Mouse (Mus musculus): ENCODE results near the gene Spryd7. TPM values are rescaled to one million over a fixed set of nuclear protein-coding genes. Genes with fewer than 3 reads are reported as not detected.
"Not testable (repeated sequence)": the region's sequence is repeated elsewhere in the genome, so short reads cannot be mapped to it uniquely, and the experiment has no call there.

The Spryd7 gene
- polyA plus RNA-seq, 1 experiment from 2014 or later, result 64.9 TPM

DNA sequence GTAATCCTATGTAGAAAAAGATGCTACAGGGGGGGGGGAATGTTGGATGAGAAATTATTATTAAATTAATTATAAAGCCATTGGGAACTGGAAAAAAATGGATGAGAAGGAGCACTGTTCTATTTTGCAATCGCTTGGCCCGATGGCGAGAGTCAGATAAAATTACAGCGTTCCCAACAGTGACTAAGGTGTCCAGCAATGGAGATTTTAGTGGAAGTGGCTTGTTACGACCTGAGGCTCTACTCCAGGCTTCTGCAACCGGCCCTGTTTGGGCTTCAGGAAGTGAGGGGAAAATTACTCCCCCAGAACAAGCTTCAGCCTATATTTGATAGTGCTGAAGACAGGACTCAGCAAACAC is 776 bp downstream of the Spryd7 start:
- no peak for ATAC-seq
- peak overlapping the region; percentile 89 for H3K9ac ChIP-seq (ENCODE audit: low read depth, low read length)
- peak overlapping the region; percentile 93 for H3K27ac ChIP-seq (ENCODE audit: low read length)
- no peaks in the 10 kb centered on the region for H3K9me3 ChIP-seq (replicated peaks; ENCODE audit: control insufficient read depth, low read length, poor library complexity, severe bottlenecking)
- peak overlapping the region; percentile 72 for H3K4me2 ChIP-seq (ENCODE audit: low read length)
- H3K4me1 ChIP-seq (ENCODE audit: control insufficient read depth, insufficient read depth, low read length), result peaks cover 9% of the 10 kb centered on the region
- H3K27me3 ChIP-seq (ENCODE audit: control insufficient read depth, insufficient read depth, low read depth, low read length), result no peaks in the 10 kb centered on the region
- WGBS, result 7% methylated on average over 6 of the region's 6 CpGs
- H3K36me3 ChIP-seq (ENCODE audit: control insufficient read depth, insufficient read depth, low read length), result no peaks in the 10 kb centered on the region
- H3K4me3 ChIP-seq (ENCODE audit: low read depth, low read length), result peak overlapping the region; percentile 75

DNA sequence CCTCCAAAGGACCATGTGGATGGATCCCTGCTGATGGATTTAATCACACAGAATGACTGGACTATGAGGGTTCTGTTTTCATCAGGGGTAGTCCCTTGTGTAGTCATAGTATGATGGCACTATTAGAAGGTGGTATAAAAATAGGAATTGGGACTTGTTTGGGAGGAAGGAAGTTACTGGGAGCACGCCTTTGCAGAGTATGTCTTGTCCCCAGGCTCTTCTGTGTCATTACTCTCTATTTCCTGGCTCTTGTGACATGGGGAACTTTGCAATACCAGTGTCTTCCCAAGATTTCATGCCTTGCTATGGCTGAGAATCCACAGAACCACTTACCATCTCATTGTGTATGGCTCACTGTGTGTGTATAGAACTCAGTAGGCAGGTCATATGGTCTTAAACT is 8.1 kb downstream of the Spryd7 start:
- 91% methylated on average over 1 of the region's 1 CpGs for WGBS
- Histone ChIP-seq H3K4me1 (ENCODE audit: control insufficient read depth, insufficient read depth, low read length) (no peaks in the 10 kb centered on the region), H3K9me3 (replicated peaks; ENCODE audit: control insufficient read depth, low read length, poor library complexity, severe bottlenecking) (no peaks in the 10 kb centered on the region), H3K4me3 (ENCODE audit: low read depth, low read length) (no peak overlapping the region), H3K4me2 (ENCODE audit: low read length) (no peak overlapping the region), H3K27ac (ENCODE audit: low read length) (no peak overlapping the region), H3K36me3 (ENCODE audit: control insufficient read depth, insufficient read depth, low read length) (peaks cover 3% of the 10 kb centered on the region; the same call in 1 of the 2 replicates), H3K27me3 (ENCODE audit: control insufficient read depth, insufficient read depth, low read depth, low read length) (no peaks in the 10 kb centered on the region), H3K9ac (ENCODE audit: low read depth, low read length) (no peak overlapping the region)
- no peak for ATAC-seq

DNA sequence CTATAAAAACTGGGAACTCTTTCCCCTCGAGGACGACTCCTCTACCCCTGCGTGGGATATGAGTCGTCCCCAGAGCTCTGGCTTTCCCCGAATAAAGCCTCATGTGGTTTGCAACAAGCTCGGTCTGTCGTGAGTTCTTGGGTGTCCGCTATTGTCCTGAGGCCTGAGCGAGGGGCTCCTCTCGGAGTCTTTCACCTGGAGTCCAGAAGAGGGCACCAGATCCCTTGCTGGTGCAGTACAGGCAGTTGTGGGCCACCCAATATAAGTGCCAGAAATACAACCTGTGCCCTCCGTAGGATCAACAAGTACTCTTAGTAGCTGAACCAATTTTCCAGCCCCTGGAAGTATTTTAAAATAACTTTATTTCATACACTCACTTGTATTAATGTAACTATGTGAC is 18.9 kb downstream of the Spryd7 start:
- WGBS, result 86% methylated on average over 9 of the region's 11 CpGs
- H3K4me3 ChIP-seq (ENCODE audit: low read depth, low read length); H3K27ac ChIP-seq (ENCODE audit: low read length); H3K27me3 ChIP-seq (ENCODE audit: control insufficient read depth, insufficient read depth, low read depth, low read length); ATAC-seq; H3K9ac ChIP-seq (ENCODE audit: low read depth, low read length); H3K9me3 ChIP-seq (replicated peaks; ENCODE audit: control insufficient read depth, low read length, poor library complexity, severe bottlenecking); H3K4me1 ChIP-seq (ENCODE audit: control insufficient read depth, insufficient read depth, low read length); H3K4me2 ChIP-seq (ENCODE audit: low read length); H3K36me3 ChIP-seq (ENCODE audit: control insufficient read depth, insufficient read depth, low read length): not testable (repeated sequence)

DNA sequence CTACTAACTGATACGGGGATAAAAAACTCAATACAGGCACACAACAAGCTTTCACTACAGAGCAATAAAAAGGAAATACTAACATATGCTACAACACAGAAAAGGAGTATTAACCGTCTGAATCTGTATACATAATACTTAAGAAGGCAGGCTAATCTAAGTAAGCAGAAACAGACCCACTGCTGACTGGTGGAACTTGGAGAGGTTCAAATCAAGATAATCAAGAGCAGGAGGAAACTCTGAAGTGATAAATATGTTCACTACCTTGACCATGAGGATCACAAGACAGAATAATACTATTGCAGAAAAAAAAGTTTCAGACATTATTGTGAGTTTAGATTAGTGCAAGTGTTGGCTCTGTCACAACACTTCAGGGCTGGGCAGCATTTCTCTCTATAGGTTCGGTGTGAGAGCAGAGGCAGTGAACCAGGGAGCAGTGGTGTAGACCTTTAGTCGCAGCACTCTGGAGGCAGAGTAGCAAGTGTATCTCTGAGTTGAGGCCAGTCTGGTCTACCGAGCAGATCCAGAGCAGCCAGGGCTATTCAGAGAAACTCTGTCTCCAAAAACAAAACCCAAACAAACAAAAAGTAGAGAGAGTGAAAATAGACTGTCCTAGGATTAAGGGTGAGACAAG is 19.9 kb downstream of the Spryd7 start:
- Histone ChIP-seq H3K9me3 (replicated peaks; ENCODE audit: control insufficient read depth, low read length, poor library complexity, severe bottlenecking) (no peaks in the 10 kb centered on the region), H3K9ac (ENCODE audit: low read depth, low read length) (no peak overlapping the region), H3K4me1 (ENCODE audit: control insufficient read depth, insufficient read depth, low read length) (no peaks in the 10 kb centered on the region), H3K36me3 (ENCODE audit: control insufficient read depth, insufficient read depth, low read length) (peaks cover 9% of the 10 kb centered on the region), H3K4me3 (ENCODE audit: low read depth, low read length) (no peak overlapping the region), H3K4me2 (ENCODE audit: low read length) (no peak overlapping the region), H3K27ac (ENCODE audit: low read length) (no peak overlapping the region), H3K27me3 (ENCODE audit: control insufficient read depth, insufficient read depth, low read depth, low read length) (no peaks in the 10 kb centered on the region)
- no peak for ATAC-seq
- 94% methylated on average over 5 of the region's 5 CpGs for WGBS

DNA sequence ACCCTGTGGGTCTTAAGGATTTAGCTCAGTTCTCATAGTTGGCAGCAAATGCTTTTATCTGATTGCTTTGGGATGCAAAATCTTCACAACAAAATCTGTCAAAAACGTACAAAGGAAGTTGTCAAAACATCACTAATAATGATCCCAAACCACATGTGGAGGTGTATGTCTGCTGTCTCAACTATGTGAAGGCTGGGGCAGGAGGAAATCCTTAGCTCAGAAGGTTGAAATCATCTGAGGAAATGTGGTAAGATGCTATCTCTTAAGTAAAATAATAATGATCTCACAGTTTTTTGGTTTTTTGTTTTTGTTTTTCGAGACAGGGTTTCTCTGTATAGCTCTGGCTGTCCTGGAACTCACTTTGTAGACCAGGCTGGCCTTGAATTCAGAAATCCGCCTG is 20.9 kb downstream of the Spryd7 start:
- WGBS, result 89% methylated on average over 3 of the region's 3 CpGs

DNA sequence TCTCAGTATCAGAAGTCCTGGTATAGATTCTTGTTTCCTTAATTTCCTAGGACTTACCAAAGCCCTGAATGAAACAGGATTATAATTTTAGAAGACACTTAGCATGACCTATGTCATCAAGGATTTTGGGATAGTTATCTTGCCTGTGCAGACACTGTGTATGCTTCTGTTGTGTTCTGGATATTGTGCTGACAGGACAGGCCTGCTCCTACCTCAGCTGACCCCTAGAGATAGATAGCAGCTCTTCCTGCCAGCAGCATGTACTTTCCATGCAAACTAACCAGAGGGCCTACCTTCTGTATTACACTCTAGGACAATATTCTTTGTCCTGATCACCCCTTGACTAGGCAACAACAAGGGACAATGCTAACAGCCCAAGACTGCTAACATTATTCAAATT is 25.7 kb downstream of the Spryd7 start:
- Histone ChIP-seq H3K27me3 (ENCODE audit: control insufficient read depth, insufficient read depth, low read depth, low read length) (no peaks in the 10 kb centered on the region), H3K4me2 (ENCODE audit: low read length) (no peak overlapping the region), H3K4me3 (ENCODE audit: low read depth, low read length) (no peak overlapping the region), H3K27ac (ENCODE audit: low read length) (no peak overlapping the region), H3K9me3 (replicated peaks; ENCODE audit: control insufficient read depth, low read length, poor library complexity, severe bottlenecking) (no peaks in the 10 kb centered on the region), H3K36me3 (ENCODE audit: control insufficient read depth, insufficient read depth, low read length) (peaks cover 9% of the 10 kb centered on the region), H3K9ac (ENCODE audit: low read depth, low read length) (no peak overlapping the region), H3K4me1 (ENCODE audit: control insufficient read depth, insufficient read depth, low read length) (no peaks in the 10 kb centered on the region)
- ATAC-seq, result no peak

More for the DNA sequence above, 20.9 kb downstream of the Spryd7 start:
- Histone ChIP-seq H3K9me3 (replicated peaks; ENCODE audit: control insufficient read depth, low read length, poor library complexity, severe bottlenecking) (no peaks in the 10 kb centered on the region), H3K4me1 (ENCODE audit: control insufficient read depth, insufficient read depth, low read length) (no peaks in the 10 kb centered on the region), H3K27me3 (ENCODE audit: control insufficient read depth, insufficient read depth, low read depth, low read length) (no peaks in the 10 kb centered on the region), H3K4me2 (ENCODE audit: low read length) (no peak overlapping the region), H3K9ac (ENCODE audit: low read depth, low read length) (no peak overlapping the region), H3K4me3 (ENCODE audit: low read depth, low read length) (no peak overlapping the region), H3K36me3 (ENCODE audit: control insufficient read depth, insufficient read depth, low read length) (peaks cover 9% of the 10 kb centered on the region), H3K27ac (ENCODE audit: low read length) (no peak overlapping the region)
- ATAC-seq, result no peak

DNA sequence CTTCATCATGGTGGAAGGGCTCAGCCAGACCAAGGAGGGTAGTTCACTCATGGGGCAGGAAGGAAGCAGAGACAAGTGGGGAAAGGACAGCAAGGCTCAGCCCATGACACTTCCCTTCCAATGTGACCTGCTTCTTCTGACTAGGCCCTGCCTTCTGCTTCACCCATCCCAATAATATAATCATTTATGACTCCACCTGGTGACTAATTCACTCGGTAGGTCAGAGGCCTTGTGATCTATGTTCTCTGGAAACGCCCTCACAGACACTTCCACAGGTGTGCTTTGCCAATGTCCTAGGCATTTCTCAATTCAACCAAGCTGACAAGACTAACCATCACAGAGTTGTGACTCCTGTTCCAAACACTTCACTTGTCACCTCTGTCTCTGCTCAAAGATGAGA is 26.3 kb downstream of the Spryd7 start:
- ATAC-seq, result no peak
- no peaks in the 10 kb centered on the region for H3K4me1 ChIP-seq (ENCODE audit: control insufficient read depth, insufficient read depth, low read length)
- H3K36me3 ChIP-seq (ENCODE audit: control insufficient read depth, insufficient read depth, low read length), result peaks cover 8% of the 10 kb centered on the region
- no peaks in the 10 kb centered on the region for H3K9me3 ChIP-seq (replicated peaks; ENCODE audit: control insufficient read depth, low read length, poor library complexity, severe bottlenecking)
- no peak overlapping the region for H3K9ac ChIP-seq (ENCODE audit: low read depth, low read length)
- no peak overlapping the region for H3K4me2 ChIP-seq (ENCODE audit: low read length)
- H3K27ac ChIP-seq (ENCODE audit: low read length), result no peak overlapping the region
- no peaks in the 10 kb centered on the region for H3K27me3 ChIP-seq (ENCODE audit: control insufficient read depth, insufficient read depth, low read depth, low read length)
- 98% methylated on average over 2 of the region's 2 CpGs for WGBS
- H3K4me3 ChIP-seq (ENCODE audit: low read depth, low read length), result no peak overlapping the region

DNA sequence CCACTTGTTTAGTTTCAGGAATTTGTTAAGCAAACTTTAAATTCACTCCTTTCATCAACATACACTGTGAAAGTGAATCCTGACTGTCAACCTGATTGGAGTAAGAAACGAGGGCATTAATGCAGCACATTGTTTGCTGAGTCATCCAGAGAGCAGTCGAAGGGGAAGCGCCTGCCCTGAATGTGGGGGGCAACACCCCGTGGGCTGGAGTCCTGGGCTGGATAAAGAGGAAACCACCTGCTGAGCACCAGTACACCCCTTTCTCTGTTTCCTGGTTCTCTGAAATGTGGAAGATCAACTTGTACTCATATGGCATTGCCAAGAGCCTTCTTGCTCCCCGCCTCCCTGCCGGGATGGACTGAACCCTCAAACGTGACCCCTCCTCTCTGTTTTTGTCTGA is 27.2 kb downstream of the Spryd7 start:
- H3K4me3 ChIP-seq (ENCODE audit: low read depth, low read length), result no peak overlapping the region
- no peaks in the 10 kb centered on the region for H3K9me3 ChIP-seq (replicated peaks; ENCODE audit: control insufficient read depth, low read length, poor library complexity, severe bottlenecking)
- H3K27ac ChIP-seq (ENCODE audit: low read length), result no peak overlapping the region
- H3K4me2 ChIP-seq (ENCODE audit: low read length), result no peak overlapping the region
- H3K9ac ChIP-seq (ENCODE audit: low read depth, low read length), result no peak overlapping the region
- H3K4me1 ChIP-seq (ENCODE audit: control insufficient read depth, insufficient read depth, low read length), result no peaks in the 10 kb centered on the region
- WGBS, result 81% methylated on average over 7 of the region's 7 CpGs
- H3K36me3 ChIP-seq (ENCODE audit: control insufficient read depth, insufficient read depth, low read length), result 0 out of 2 replicates have a peak, but pooled peaks cover 2% of the 10 kb centered on the region
- ATAC-seq, result no peak
- no peaks in the 10 kb centered on the region for H3K27me3 ChIP-seq (ENCODE audit: control insufficient read depth, insufficient read depth, low read depth, low read length)

DNA sequence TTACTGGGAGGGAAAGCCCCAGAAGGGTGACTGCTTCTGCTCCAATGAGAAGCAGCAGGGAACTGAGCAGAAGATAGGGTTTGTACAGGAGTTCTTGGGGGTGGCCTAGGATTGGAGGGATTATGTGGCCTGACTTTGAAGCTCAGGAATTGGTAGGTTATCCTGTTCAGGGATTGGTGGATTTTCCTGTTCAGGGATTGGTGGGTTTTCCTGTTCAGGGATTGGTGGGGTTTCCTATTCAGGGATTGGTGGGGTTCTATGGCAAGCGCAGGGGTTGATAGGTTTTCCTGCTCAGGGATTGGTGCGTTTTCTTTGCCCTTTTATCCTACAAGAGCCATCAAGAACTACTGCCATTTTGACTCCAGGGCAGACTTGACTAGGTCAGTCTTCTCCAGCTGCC is 30.7 kb downstream of the Spryd7 start:
- H3K27me3 ChIP-seq (ENCODE audit: control insufficient read depth, insufficient read depth, low read depth, low read length), result no peaks in the 10 kb centered on the region
- ATAC-seq, result no peak

More for the DNA sequence above, 30.7 kb downstream of the Spryd7 start:
- Histone ChIP-seq H3K4me2 (ENCODE audit: low read length) (no peak overlapping the region), H3K36me3 (ENCODE audit: control insufficient read depth, insufficient read depth, low read length) (no peaks in the 10 kb centered on the region), H3K9ac (ENCODE audit: low read depth, low read length) (no peak overlapping the region), H3K4me3 (ENCODE audit: low read depth, low read length) (no peak overlapping the region), H3K9me3 (replicated peaks; ENCODE audit: control insufficient read depth, low read length, poor library complexity, severe bottlenecking) (no peaks in the 10 kb centered on the region), H3K27ac (ENCODE audit: low read length) (no peak overlapping the region), H3K4me1 (ENCODE audit: control insufficient read depth, insufficient read depth, low read length) (no peaks in the 10 kb centered on the region)
- 92% methylated on average over 2 of the region's 2 CpGs for WGBS
